Mouse (Mus musculus): Measurements from ENCODE around the gene Zbtb38.

The Zbtb38 gene

GRCm38 (mm10) chr9:96713472-96714390, 38.9 kb downstream of the Zbtb38 start:
- no peak for DNase-seq (ENCODE audit: low spot score in 2 of 2)

GRCm38 (mm10) chr9:96712758-96713471, 39.7 kb downstream of the Zbtb38 start:
- DNase-seq (ENCODE audit: low spot score in 2 of 2): peak in 1 of 2 experiments; percentile 47

DNA sequence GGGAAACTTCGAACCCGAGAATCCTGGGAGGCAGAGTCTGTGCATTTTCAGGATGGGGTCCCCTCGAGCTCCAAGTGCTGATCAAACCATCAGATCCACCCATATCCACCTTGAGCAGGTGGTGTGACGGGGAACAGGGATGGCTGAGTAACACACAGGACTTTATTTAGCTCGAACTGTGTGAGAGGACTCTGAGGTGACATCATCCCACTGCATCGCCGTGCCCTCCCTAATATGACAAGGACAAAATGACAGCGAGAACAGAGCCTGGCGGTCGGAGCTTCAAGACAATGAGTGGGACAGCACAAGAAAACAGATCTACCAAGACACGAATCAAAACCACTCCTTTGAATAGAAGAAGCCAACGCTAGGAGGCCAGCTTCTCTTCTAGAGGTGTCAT, 40.6 kb downstream of the Zbtb38 start:
- DNase-seq (ENCODE audit: low spot score in 2 of 2): no peak

- no peak for DNase-seq (ENCODE audit: low spot score in 2 of 2)
These were observed 42.2 kb downstream of the Zbtb38 start for GRCm38 (mm10) chr9:96710241-96710946.

DNA sequence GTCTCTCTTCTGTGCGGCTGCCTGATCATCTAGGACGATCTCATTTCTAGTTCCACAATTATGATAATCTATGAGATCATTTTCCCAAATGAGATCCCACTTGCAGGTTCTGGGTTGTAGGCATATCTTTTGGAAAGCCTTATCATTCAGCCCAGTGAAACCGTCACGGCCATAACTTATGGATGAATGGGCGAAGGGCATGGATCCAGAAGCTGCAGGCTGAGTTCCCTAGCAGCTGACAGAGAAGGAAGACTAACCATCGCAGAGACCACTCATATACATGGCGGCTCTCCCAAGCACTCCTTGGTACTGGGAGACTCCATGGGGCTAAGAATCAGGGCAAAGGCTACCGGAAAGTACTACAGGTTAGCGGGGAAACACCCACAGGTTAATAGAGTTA, 43.7 kb downstream of the Zbtb38 start:
- DNase-seq (ENCODE audit: low spot score in 2 of 2): no peak

DNA sequence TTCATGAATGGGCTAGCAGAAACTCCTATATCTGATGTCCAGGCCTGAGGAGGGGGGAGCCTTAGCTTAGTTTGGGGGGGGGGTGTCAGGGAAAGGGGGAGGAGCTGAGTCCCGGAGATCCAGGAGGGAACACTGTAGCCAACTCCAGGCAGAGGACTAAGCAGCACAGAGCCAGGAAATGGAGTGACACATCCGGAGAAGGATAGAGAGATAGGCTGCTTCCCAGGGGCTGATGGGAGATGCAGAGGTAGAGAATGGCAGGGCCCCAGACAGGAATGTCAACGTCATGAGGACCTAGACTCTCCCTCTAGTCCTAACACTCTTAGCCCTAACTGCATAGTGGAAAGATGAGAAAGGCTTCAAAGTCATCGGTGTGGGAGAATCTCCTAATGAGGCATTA, 44.7 kb downstream of the Zbtb38 start:
- DNase-seq (ENCODE audit: low spot score in 2 of 2): no peak

- peak; percentile 55 to 77 for DNase-seq (ENCODE audit: low spot score in 2 of 2)
These were observed 46.9 kb downstream of the Zbtb38 start for GRCm38 (mm10) chr9:96705576-96706285.

GRCm38 (mm10) chr9:96704935-96705334, 47.7 kb downstream of the Zbtb38 start:
- DNase-seq (ENCODE audit: low spot score in 2 of 2): no peak

- no peak for DNase-seq (ENCODE audit: low spot score in 2 of 2)
These were observed 50.7 kb downstream of the Zbtb38 start for GRCm38 (mm10) chr9:96701891-96702290.

DNA sequence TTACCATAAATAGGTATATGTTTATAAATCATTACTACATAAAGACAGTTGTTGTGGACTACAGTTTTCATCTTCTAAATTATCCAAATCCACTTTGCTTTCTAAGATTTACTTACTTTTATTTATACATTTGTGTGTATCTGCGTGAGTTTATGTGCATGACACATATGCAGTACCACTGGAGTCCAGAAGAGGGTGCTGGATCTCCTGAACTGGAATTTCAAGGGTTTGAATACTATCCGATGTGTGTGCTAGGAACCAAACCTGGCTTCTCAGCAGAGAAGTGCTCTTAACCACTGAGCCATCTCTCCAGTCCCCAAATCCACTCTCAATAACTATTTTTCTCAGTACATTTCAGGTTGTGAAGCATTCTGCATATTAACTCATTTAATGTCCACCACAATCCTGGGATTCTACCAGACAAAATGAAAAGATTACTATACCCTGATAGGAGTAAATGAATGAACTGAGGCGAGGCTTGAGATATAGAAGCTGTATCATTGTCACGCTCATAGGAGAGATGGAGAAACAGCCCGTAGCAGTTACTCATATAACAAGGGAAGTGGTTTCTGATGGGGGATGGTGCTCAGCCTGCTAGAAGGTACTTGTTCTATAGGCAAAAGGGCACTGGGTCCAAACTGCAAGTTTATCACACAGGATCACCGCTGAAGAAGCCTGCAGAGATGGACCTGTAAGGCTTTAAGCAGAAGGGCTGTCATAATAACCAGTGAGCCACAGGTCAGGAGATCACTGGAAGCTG, 53.2 kb downstream of the Zbtb38 start:
- DNase-seq (ENCODE audit: low spot score in 2 of 2): no peak

DNA sequence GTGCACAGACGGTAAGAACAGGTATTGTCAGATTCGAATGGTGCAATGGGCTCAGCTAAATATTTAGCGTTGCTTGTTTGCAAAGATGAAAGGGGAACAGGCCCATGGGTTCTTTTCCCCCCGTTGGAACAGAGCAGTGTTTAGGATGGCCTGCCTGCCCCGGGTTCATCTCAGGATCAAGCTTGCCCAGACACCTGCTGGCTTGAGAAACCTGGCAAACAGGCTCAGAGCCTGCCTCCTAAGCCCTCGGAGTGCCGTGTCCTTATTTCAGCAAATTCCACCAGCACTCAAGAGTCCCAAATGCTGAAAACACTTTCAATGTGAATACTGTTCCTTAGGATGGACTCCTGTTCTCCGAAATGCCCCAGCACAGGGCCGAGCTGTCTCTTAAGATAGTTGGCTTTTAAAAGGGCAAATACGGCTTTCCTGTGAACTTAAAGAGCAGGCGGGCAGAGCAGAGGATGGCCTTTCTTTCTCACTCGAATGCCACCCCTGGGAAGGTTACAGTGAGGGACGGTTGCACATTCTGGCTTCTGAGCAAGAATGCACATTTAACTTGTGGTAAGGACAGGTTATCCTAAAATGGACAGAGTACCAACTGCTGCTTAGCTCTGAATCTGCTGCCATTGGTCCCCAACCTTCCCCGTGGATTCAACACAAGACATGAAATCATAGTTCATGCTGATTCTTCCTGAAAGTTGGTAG, 55.7 kb downstream of the Zbtb38 start:
- DNase-seq (ENCODE audit: low spot score in 2 of 2): peak in 1 of 2 experiments; percentile 43

- no peak for DNase-seq (ENCODE audit: low spot score in 2 of 2)
These were observed 56.5 kb downstream of the Zbtb38 start for GRCm38 (mm10) chr9:96696141-96696561.

DNA sequence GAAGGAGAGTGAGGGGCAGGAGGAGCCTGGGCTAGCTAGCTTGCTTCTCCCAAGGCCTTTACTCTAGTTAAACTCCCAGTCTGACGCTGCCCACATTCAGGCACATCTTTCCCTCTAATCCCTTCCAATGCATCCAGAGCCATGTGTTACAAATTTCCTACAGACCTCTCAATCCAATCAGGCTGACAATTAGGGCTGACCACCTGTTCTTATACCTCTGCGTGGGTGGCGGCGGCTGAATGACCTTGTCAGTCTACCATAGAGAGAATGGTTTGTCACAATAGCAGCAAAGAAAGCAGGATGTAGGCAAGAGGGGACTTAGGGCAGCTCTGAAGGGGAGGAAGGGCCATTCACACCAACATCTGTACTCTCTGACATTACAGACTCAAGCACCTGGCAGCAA, 62.2 kb downstream of the Zbtb38 start:
- no peak for DNase-seq (ENCODE audit: low spot score in 2 of 2)

DNA sequence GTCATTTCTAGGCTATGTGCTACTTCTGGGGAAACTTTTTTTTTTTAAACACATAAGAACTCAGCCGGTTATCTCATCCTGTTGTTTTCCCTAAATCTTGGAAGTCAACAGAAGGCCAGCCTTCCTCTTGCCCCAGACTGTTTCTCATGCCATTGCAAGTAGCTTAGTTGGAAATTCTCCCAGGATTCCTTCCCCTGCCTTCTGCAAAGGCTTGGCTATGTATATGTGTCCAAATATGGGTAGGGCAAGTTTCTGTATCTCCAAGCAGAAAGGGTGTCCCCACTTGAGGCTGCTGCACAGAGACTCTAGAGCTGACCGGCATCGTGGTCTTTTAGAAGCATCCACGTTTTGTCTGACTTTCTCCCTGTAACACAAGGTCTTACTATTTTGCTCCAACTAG, 63.6 kb downstream of the Zbtb38 start:
- DNase-seq (ENCODE audit: low spot score in 2 of 2): no peak

GRCm38 (mm10) chr9:96688194-96688875, 64.3 kb downstream of the Zbtb38 start:
- no peak for DNase-seq (ENCODE audit: low spot score in 2 of 2)

DNA sequence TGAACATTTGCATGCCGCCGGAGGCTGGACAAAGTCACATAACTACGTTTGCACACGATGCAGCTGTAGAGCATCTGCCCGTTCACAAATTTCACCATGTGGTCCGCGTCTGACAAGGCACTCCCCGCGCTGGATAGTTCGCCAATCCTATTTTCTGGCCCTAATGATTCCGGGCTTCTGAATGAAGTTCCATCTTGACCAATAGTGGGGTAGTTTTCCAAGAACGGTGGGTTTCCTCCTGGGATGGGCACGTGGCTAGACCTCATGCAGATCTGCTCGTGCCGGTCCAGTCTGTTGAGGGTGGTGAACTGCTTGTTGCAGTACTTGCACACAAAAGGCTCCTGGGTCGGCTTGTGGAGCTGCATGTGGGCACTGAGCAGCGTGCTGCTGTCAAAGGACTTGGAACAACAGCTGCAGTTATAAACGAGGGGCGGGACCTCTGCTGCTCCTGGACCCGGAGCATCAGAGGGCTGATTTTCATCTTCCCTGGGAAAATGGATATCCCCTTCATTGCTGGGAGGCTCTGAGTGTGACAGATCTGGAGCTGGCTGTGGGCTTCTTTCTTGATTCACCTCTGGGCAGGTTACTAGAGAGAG, 64.9 kb downstream of the Zbtb38 start:
- DNase-seq (ENCODE audit: low spot score in 2 of 2): no peak

- DNase-seq (ENCODE audit: low spot score in 2 of 2): no peak
These were observed 67.0 kb downstream of the Zbtb38 start for GRCm38 (mm10) chr9:96685600-96686084.

DNA sequence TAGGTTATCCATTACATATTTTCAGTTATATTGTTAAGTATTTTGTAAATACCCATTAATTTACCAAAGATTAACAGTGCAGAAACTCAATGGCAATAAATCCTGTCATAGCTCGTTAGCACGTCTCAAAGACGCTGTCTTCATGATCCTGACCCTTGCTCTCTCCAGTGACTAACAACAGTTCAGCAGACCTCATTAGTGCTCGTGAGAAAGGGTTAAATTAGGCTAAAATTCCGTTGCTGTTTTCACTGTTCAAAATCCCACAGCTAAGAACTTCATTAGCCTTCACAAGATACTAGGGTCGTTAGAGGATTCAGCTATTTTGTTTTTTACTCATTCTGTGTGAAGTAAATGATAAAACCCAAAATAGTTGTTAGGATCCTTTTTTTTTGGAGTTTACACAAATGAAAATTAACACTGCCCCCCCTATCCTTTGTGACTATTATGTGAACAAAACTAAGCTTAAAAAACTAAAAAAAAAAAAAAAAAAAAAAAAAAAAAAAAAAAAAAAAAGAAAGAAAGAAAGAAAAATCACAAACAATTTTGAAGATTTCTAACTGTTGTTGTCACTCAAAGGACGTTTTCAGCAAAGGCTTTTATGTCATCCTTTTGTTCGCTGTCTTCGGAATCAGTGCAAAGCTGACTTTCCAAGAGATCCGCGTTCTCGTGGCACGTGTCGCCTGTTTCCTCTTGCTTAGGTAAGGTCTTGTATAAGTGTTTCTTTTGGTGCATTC, 67.6 kb downstream of the Zbtb38 start:
- DNase-seq (ENCODE audit: low spot score in 2 of 2): no peak

Measured in urinary bladder, adult 18-20 months (tissue).